Mouse (Mus musculus) embryonic facial prominence, embryonic 13.5 days (tissue): ENCODE measurements around the gene Ing3. TPM values are rescaled to one million over a fixed set of nuclear protein-coding genes. Genes with fewer than 3 reads are reported as not detected.

ENCODE experiments used
- ATAC-seq: fragments of 200-750 bp; cut with Nextera tagmentation; 2 replicates; pipeline ENCODE4 v1.8.0; 2017; ENCODE audit warnings: low read depth; ENCODE audit not compliant: insufficient number of reproducible peaks, insufficient read depth, low FRiP score, low TSS enrichment
- H3K27ac ChIP-seq: fragments of 300-500 bp; sonication (generic); 2 replicates; pipeline ENCODE4 v1.5.1; 2015; ENCODE audit warnings: moderate library complexity, mild to moderate bottlenecking, inconsistent platforms
- H3K27me3 ChIP-seq: fragments of 300-500 bp; sonication (generic); 2 replicates; pipeline ENCODE4 v1.6.1; 2015; ENCODE audit warnings: mild to moderate bottlenecking, inconsistent platforms
- H3K36me3 ChIP-seq: fragments of 300-500 bp; sonication (generic); 2 replicates; pipeline ENCODE4 v1.6.1; 2015; ENCODE audit warnings: mild to moderate bottlenecking, inconsistent platforms
- H3K4me1 ChIP-seq: fragments of 300-500 bp; sonication (generic); 2 replicates; pipeline ENCODE4 v1.6.1; 2015; ENCODE audit warnings: inconsistent platforms
- H3K4me2 ChIP-seq: fragments of 300-500 bp; sonication (generic); 2 replicates; pipeline ENCODE4 v1.6.1; 2015; ENCODE audit warnings: moderate library complexity, mild to moderate bottlenecking, inconsistent platforms
- H3K4me3 ChIP-seq: fragments of 300-500 bp; sonication (generic); 2 replicates; pipeline ENCODE4 v1.5.1; 2015; ENCODE audit warnings: mild to moderate bottlenecking, inconsistent platforms
- H3K9ac ChIP-seq: fragments of 300-500 bp; sonication (generic); 2 replicates; pipeline ENCODE4 v1.6.1; 2015; ENCODE audit warnings: mild to moderate bottlenecking, inconsistent platforms
- H3K9me3 ChIP-seq: fragments of 300-500 bp; sonication (generic); 2 replicates; pipeline ENCODE4 v1.6.1; 2016; ENCODE audit warnings: inconsistent platforms
- WGBS: fragments of 180-500 bp; shearing (Covaris S2); methylation state at CpG from one replicate; pipeline ENCODE4 v1.1.7; 2015; ENCODE audit warnings: mixed read lengths; 5-methylcytosine and 5-hydroxymethylcytosine counted together
- polyA plus RNA-seq: library from polyadenylated mRNA; unstranded; fragments of >200 nt; fragmentation: Nextera tagmentation; extraction: Ambion mirVana; gene quantifications from 2 replicates; pipeline ENCODE4 v1.2.1, GENCODE M21; 2015

Gene Ing3
- polyA plus RNA-seq, 1 experiment from 2014 or later = 60.6 TPM

GRCm38 (mm10) chr6:22012099-22012498 is 62.7 kb downstream of the Ing3 start:
- 76% methylated on average over 5 of the region's 5 CpGs for WGBS
- Histone ChIP-seq H3K27me3 (no peaks in the 10 kb centered on the region), H3K27ac (no peak overlapping the region), H3K4me3 (no peak overlapping the region), H3K9ac (no peak overlapping the region), H3K36me3 (peaks cover 6% of the 10 kb centered on the region; the same call in 1 of the 2 replicates), H3K4me2 (no peak overlapping the region), H3K9me3 (no peaks in the 10 kb centered on the region), H3K4me1 (0 out of 2 replicates have a peak, but pooled peaks cover 2% of the 10 kb centered on the region)
- ATAC-seq = no peak

DNA sequence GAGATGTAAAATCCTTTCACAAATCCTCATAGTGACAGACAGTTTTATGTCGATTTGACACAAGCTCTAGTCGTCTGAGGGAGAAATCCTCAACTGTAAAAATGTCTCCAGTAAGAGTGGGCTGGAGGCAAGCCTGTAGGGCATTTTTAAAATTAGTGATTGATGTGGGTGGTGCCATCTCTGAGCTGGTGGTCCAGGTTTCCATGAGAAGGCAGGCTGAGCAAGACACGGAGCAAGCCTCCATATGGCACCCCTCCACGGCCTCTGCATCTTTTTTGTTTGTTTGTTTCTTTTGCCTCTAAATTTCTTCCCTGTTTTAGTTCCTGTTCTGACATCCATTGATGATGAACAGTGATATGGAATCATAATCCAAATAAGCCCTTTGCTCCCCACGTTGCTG is 63.1 kb downstream of the Ing3 start:
- no peak for ATAC-seq
- H3K4me2 ChIP-seq = no peak overlapping the region
- no peaks in the 10 kb centered on the region for H3K27me3 ChIP-seq
- 0 out of 2 replicates have a peak, but pooled peaks cover 2% of the 10 kb centered on the region for H3K4me1 ChIP-seq
- H3K4me3 ChIP-seq = no peak overlapping the region
- peaks cover 6% of the 10 kb centered on the region; the same call in 1 of the 2 replicates for H3K36me3 ChIP-seq
- no peaks in the 10 kb centered on the region for H3K9me3 ChIP-seq
- no peak overlapping the region for H3K27ac ChIP-seq
- 68% methylated on average over 5 of the region's 5 CpGs for WGBS
- H3K9ac ChIP-seq = no peak overlapping the region

DNA sequence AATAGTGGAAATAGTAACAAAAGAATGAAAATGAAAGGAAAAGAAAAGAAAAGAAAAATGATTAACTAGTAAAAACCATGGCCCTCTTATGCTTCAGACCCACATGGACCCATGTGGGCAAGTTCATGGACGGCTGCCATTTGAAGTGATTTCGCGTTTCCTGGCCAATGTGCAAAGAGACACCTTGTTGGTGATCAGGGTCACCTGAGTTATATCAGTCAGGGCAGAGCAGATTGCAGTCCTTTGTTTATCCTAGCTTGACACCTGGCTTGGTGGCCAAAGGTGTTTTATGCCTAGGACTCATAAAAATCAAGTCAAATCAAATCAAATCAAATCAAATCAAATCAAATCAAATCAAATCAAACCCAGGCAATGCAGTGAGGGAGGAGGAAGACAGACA is 64.0 kb downstream of the Ing3 start:
- H3K4me1 ChIP-seq = peaks cover 4% of the 10 kb centered on the region; the same call in 1 of the 2 replicates

DNA sequence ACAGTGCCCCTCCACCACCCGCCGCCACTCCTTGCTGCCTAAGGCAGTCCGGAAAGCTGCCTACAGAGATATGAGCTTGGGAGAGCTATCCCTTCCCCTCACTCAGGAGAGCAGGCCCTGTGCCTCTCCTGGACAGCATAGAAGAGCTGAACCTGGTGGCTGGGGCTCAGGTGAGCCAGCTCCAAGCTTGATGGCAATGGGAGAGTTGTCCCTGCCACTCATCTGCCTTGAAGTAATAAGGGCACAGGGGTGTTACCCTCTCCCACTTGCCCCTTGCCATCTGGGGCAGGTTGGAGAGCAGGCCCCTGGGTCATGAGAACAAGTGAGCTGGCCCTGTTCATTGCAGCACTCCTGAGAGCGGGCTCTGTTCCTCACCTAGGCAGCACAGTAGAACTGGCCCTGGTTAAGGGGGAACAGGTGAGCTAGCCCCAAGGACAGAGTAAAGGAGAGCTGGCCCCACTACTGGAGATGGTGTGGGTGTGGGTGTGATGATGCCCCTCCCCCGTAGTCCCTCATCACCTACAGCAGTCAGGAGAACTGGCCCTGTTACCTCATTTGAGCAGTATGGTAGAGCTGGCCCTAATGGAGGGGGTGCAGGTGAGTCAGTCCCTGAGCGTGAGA is 65.0 kb downstream of the Ing3 start:
- H3K27me3 ChIP-seq = no peaks in the 10 kb centered on the region
- H3K4me2 ChIP-seq = no peak overlapping the region
- peaks cover 13% of the 10 kb centered on the region; the same call in 1 of the 2 replicates for H3K4me1 ChIP-seq
- no peaks in the 10 kb centered on the region for H3K9me3 ChIP-seq
- no peak overlapping the region for H3K27ac ChIP-seq
- WGBS = 94% methylated on average over 6 of the region's 6 CpGs
- no peak overlapping the region for H3K4me3 ChIP-seq
- peaks cover 6% of the 10 kb centered on the region; the same call in 1 of the 2 replicates for H3K36me3 ChIP-seq
- no peak overlapping the region for H3K9ac ChIP-seq
- ATAC-seq = peak; percentile 63; the same call in 1 of the 2 replicates

More for the DNA sequence above, 64.0 kb downstream of the Ing3 start:
- peaks cover 6% of the 10 kb centered on the region; the same call in 1 of the 2 replicates for H3K36me3 ChIP-seq
- H3K4me2 ChIP-seq = no peak overlapping the region
- H3K27me3 ChIP-seq = no peaks in the 10 kb centered on the region
- no peaks in the 10 kb centered on the region for H3K9me3 ChIP-seq
- H3K27ac ChIP-seq = no peak overlapping the region
- WGBS = 95% methylated on average over 3 of the region's 3 CpGs
- H3K4me3 ChIP-seq = no peak overlapping the region
- no peak for ATAC-seq
- H3K9ac ChIP-seq = no peak overlapping the region

DNA sequence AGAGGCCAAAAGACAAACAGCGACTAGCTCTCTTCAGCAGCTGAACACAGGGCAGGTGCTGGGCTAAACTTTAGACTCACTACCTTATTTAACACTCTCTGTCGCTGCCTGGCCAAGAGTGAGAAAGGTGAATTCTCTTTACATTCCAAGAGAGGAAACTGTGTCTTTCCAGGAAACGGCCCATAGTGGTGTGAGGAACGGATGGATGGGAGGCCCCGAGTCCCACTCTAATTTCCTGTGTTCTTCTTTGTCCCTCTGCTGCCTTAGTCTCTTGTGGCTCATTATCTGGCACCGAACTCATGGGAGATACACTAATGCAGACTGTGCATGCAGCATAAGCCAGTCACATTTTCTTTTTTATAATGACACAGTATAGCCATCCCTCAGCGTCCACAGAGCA is 68.3 kb downstream of the Ing3 start:
- Histone ChIP-seq H3K9me3 (no peaks in the 10 kb centered on the region), H3K4me2 (no peak overlapping the region), H3K27me3 (no peaks in the 10 kb centered on the region), H3K4me1 (peaks cover 22% of the 10 kb centered on the region), H3K9ac (no peak overlapping the region), H3K36me3 (peaks cover 6% of the 10 kb centered on the region; the same call in 1 of the 2 replicates), H3K4me3 (no peak overlapping the region), H3K27ac (no peak overlapping the region)
- no peak for ATAC-seq
- 65% methylated on average over 7 of the region's 7 CpGs for WGBS

- no peak overlapping the region for H3K4me2 ChIP-seq
- H3K27ac ChIP-seq = peak overlapping the region; percentile 34
- H3K4me1 ChIP-seq = peaks cover 22% of the 10 kb centered on the region
- H3K9me3 ChIP-seq = no peaks in the 10 kb centered on the region
- 35% methylated on average over 8 of the region's 8 CpGs for WGBS
- no peaks in the 10 kb centered on the region for H3K27me3 ChIP-seq
- no peak overlapping the region for H3K4me3 ChIP-seq
- peaks cover 6% of the 10 kb centered on the region; the same call in 1 of the 2 replicates for H3K36me3 ChIP-seq
- no peak for ATAC-seq
- H3K9ac ChIP-seq = no peak overlapping the region
Observed at GRCm38 (mm10) chr6:22018768-22019445, 69.5 kb downstream of the Ing3 start.

- peaks cover 27% of the 10 kb centered on the region for H3K4me1 ChIP-seq
- WGBS = 26% methylated on average over 10 of the region's 10 CpGs
- H3K36me3 ChIP-seq = no peaks in the 10 kb centered on the region; the same call in 1 of the 2 replicates
- no peak overlapping the region for H3K9ac ChIP-seq
- no peak overlapping the region for H3K4me2 ChIP-seq
- H3K9me3 ChIP-seq = no peaks in the 10 kb centered on the region
- H3K27ac ChIP-seq = no peak overlapping the region
- no peak for ATAC-seq
- H3K4me3 ChIP-seq = no peak overlapping the region
- H3K27me3 ChIP-seq = no peaks in the 10 kb centered on the region
Observed at GRCm38 (mm10) chr6:22019637-22020036, 70.3 kb downstream of the Ing3 start.

DNA sequence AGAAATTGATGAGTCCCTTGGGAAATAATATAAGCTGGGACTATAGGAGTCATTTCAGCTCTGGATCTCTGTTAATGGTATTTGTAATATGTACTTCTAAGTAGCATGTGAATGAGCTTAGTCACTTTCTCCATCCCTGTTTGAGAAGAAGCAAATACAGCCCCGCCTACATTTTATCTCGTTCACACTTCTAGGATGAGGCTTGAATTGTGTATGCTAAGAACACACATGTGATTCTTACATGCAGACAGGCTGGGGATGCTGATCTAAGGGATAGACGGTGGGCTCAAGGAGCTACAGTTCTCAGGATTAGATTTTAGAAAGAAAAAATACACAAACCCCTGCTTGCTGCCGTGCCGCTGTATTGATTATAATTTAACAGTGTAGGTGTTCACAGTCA is 71.3 kb downstream of the Ing3 start:
- Histone ChIP-seq H3K27me3 (no peaks in the 10 kb centered on the region), H3K36me3 (no peaks in the 10 kb centered on the region), H3K4me3 (no peak overlapping the region), H3K9me3 (no peaks in the 10 kb centered on the region), H3K4me1 (peaks cover 32% of the 10 kb centered on the region), H3K4me2 (no peak overlapping the region), H3K9ac (no peak overlapping the region), H3K27ac (no peak overlapping the region)
- no peak for ATAC-seq
- 78% methylated on average over 5 of the region's 5 CpGs for WGBS

DNA sequence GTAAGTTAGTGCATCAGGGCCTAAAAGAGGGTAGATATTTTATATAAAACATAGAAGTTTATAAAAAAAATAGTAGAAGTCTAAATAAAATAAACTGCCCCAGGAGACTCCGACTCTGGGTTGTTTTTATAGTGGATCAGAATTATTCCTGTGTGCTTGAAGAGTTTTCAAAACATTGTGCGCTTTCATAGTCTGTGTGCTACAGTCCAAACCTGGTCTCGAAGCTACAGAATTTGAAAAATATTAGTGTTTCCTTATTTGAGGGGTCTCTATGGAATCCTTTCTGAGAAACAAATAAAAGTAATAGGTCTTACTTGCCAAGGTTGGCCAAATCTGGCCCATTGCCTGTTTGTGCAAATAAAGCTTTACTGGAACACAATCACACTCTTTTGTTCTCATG is 71.9 kb downstream of the Ing3 start:
- H3K9ac ChIP-seq = no peak overlapping the region
- WGBS = 82% methylated on average over 3 of the region's 3 CpGs
- H3K9me3 ChIP-seq = no peaks in the 10 kb centered on the region
- no peak overlapping the region for H3K4me2 ChIP-seq
- H3K27ac ChIP-seq = no peak overlapping the region
- H3K4me1 ChIP-seq = peaks cover 34% of the 10 kb centered on the region
- H3K4me3 ChIP-seq = no peak overlapping the region
- H3K27me3 ChIP-seq = no peaks in the 10 kb centered on the region
- no peak for ATAC-seq
- H3K36me3 ChIP-seq = no peaks in the 10 kb centered on the region

DNA sequence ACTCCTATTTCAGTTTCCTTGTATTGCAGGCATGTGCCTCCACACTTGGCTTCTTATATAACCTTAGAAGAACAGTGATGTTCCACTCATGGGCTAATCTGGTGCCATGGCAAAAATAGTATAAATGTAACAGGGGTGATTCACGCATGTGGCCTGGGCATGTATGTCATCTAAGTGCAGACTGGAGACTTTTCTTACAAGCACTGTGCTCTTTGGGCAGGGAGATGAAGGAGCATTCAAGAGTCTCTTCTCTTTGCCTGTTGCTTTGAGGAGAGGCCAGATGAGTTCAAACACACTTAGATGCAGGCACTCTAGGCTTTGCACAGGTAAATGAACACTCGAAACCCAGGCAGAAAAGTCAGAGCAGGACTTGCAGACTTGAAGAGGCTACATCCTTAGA is 74.8 kb downstream of the Ing3 start:
- 74% methylated on average over 2 of the region's 2 CpGs for WGBS

More for the DNA sequence above, 74.8 kb downstream of the Ing3 start:
- no peak overlapping the region for H3K4me2 ChIP-seq
- peaks cover 28% of the 10 kb centered on the region for H3K4me1 ChIP-seq
- no peak overlapping the region for H3K9ac ChIP-seq
- H3K27me3 ChIP-seq = no peaks in the 10 kb centered on the region
- H3K9me3 ChIP-seq = no peaks in the 10 kb centered on the region
- H3K36me3 ChIP-seq = no peaks in the 10 kb centered on the region
- peak overlapping the region; percentile 93 for H3K27ac ChIP-seq
- H3K4me3 ChIP-seq = no peak overlapping the region
- no peak for ATAC-seq
